Mouse (Mus musculus): ENCODE data around the gene Hoxd4. TPM values are rescaled to one million over a fixed set of nuclear protein-coding genes. Genes with fewer than 3 reads are reported as not detected.

Gene Hoxd4
- polyA plus RNA-seq, 1 experiment: not detected

DNA sequence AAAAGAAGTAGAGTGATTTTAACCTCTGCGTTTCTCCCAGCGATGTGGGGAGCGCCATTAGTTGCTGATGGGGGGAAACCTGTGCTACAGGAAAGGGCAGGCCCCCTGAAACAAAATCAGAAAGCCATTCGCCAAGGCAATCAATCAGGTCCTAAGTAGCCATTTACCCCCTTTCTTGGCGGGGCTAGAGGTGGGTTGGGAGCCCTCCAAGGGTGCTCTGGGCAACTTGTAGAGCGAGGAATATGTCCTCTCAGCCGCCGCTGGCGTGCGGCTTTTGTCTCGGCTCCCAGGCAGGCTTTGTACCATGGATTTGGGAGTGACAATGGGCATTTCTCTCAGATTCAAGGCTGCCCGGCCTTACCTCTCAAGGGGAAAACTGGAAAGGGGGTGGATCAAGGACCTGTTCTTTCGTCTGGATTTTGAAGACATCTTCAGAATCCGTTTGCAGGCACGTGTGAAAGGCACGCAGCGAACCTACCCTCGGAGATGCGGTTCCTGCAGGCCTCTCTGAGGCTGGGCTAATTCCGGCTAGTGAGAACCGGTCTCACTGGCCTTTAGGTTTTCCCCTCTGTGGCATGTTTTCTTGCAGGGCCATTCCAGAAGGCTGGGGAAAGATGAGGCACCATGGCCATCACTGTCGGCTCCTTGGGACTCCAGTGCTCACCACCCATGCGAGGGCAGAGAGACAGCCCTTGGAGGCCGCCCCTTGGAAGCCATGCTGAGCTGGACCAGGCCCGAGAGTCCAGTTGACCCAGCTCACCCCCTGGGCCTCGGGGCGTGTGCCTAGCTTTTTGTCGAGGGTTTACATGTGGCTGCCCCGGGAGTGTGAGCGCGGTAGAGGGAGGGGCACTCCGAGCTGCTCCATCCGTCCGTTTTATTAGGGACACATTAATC lies 15.0 kb upstream of the Hoxd4 start:
- H3K27me3 ChIP-seq (ENCODE audit: control insufficient read depth, insufficient read depth, insufficient read length): peaks cover 75% of the 10 kb centered on the region
- no peak overlapping the region for H3K4me2 ChIP-seq (ENCODE audit: low read depth)

DNA sequence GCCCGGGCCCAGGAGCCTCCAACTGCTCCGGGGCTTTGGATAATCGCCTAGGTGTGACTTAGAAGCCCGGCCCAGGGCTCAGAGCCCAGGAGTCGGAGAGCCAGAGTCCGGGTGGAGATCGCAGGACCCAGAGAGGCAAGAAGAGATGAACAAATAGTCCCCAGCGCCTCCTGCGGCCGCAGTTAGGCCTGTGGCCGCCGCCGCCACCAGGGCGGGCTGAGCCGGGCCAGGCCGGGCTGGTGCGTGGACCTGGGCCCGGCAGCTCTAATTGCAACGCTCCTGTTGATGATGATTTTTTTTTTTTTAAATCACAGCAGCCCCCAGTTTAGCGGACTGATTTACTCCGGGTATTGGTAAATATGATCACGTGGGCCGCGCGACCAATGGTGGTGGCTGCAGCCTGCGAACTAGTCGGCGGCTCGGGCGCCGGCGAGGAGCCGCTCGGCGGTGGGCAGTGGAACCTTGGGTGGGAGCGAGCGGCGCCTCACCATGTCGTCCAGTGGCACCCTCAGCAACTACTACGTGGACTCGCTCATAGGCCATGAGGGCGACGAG lies 14.1 kb upstream of the Hoxd4 start, which contains the start of gene Hoxd9:
Hoxd9 (plus strand) TSS at position 161 of the 555 bp plus-strand sequence.
- peaks cover 65% of the 10 kb centered on the region for H3K27me3 ChIP-seq (ENCODE audit: control insufficient read depth, insufficient read depth, insufficient read length)
- no peaks in the 10 kb centered on the region for H3K36me3 ChIP-seq (ENCODE audit: control insufficient read depth, insufficient read depth)
- H3ac ChIP-seq (ENCODE audit: control insufficient read depth, insufficient read length): no peak within 1 kb of the TSS
- H3K4me2 ChIP-seq (ENCODE audit: low read depth): no peak within 1 kb of the TSS
- H3K79me2 ChIP-seq (ENCODE audit: control insufficient read depth, insufficient read depth): no peaks in the 10 kb centered on the region
- TF ChIP-seq SRF (IDR thresholded peaks at IDR 0.05; ENCODE audit: control insufficient read depth, insufficient read length, low read depth): no peak
- no peak within 1 kb of the TSS for H3K4me3 ChIP-seq

More for the DNA sequence above, 15.0 kb upstream of the Hoxd4 start:
- TF ChIP-seq POLR2A (IDR thresholded peaks at IDR 0.05; ENCODE audit: insufficient read length, low read depth) (no peak), REST (IDR thresholded peaks at IDR 0.05; ENCODE audit: insufficient read depth, insufficient read length) (no peak), USF1 (IDR thresholded peaks at IDR 0.05; ENCODE audit: low read depth) (no peak), MYOD1 (IDR thresholded peaks at IDR 0.05; ENCODE audit: control insufficient read depth in 1 of 3, insufficient read length in 2 of 3, low read depth in 2 of 3) (no peak), CEBPB (IDR thresholded peaks at IDR 0.05; ENCODE audit: insufficient read depth, poor library complexity, severe bottlenecking) (no peak)
- no peak overlapping the region for H3ac ChIP-seq (ENCODE audit: control insufficient read depth, insufficient read length)
- H3K4me3 ChIP-seq: no peak overlapping the region
- H3K79me2 ChIP-seq (ENCODE audit: control insufficient read depth, insufficient read depth): no peaks in the 10 kb centered on the region
- no peaks in the 10 kb centered on the region for H3K36me3 ChIP-seq (ENCODE audit: control insufficient read depth, insufficient read depth)

DNA sequence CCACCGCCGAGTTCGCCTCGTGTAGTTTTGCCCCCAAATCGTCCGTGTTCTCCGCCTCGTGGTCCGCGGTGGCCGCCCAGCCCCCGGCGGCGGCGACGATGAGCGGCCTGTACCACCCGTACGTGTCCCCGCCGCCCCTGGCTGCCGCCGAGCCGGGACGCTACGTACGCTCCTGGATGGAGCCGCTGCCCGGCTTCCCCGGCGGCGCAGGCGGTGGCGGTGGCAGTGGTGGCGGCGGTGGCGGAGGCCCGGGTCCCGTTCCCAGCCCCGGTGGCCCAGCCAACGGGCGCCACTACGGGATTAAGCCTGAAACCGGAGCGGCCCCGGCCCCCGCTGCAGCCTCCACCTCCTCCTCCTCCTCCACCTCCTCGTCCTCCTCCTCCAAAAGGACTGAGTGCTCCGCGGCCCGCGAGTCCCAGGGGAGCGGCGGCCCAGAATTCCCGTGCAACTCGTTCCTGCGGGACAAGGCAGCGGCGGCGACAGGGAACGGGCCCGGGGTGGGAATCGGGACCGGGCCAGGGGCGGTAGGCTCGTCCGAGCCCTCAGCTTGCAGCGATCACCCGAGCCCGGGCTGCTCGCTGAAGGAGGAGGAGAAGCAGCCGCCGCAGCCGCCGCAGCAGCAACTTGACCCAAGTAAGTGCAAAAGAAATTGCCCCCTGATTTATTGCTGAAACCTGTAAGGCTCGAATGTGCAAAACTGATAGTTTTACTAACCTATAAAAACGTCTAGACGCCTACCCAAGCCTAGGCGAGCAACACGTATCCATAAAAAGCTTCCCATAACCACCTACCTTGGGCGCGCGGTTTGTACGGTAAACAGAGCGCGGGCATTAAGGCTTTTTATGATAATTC lies 13.3 kb upstream of the Hoxd4 start:
- Histone ChIP-seq H3K27me3 (ENCODE audit: control insufficient read depth, insufficient read depth, insufficient read length) (peaks cover 58% of the 10 kb centered on the region), H3K4me2 (ENCODE audit: low read depth) (no peak overlapping the region), H3K79me2 (ENCODE audit: control insufficient read depth, insufficient read depth) (no peaks in the 10 kb centered on the region), H3ac (ENCODE audit: control insufficient read depth, insufficient read length) (no peak overlapping the region), H3K36me3 (ENCODE audit: control insufficient read depth, insufficient read depth) (no peaks in the 10 kb centered on the region), H3K4me3 (no peak overlapping the region)
- TF ChIP-seq POLR2AphosphoS2 (IDR thresholded peaks at IDR 0.05; ENCODE audit: insufficient read length, low read depth) (no peak), MYOG (IDR thresholded peaks at IDR 0.05; ENCODE audit: control insufficient read depth in 1 of 3, insufficient read depth in 1 of 3, insufficient read length in 2 of 3, low read depth in 2 of 3) (no peak), MYOD1 (IDR thresholded peaks at IDR 0.05; ENCODE audit: control insufficient read depth in 1 of 3, insufficient read length in 2 of 3, low read depth in 2 of 3) (no peak), MAX (IDR thresholded peaks at IDR 0.05; ENCODE audit: low read depth) (no peak), TCF3 (IDR thresholded peaks at IDR 0.05; ENCODE audit: insufficient read length, low read depth) (no peak), POLR2A (IDR thresholded peaks at IDR 0.05; ENCODE audit: insufficient read length, low read depth) (no peak)

DNA sequence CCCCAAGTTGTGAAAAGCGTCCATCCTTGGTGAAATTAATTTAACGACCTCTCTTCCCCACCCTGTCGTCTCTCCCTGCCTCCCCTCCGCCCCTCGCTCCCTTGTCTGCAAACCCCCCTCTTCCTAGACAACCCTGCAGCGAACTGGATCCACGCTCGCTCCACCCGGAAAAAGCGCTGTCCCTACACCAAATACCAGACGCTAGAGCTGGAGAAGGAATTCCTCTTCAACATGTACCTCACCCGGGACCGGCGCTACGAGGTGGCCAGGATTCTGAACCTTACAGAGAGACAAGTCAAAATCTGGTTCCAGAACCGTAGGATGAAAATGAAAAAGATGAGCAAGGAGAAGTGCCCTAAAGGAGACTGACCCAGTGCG lies 12.7 kb upstream of the Hoxd4 start:
- TF ChIP-seq POLR2A (IDR thresholded peaks at IDR 0.05; ENCODE audit: insufficient read length, low read depth): no peak
- TF ChIP-seq CEBPB (IDR thresholded peaks at IDR 0.05; ENCODE audit: insufficient read depth, poor library complexity, severe bottlenecking): no peak
- TF ChIP-seq REST (IDR thresholded peaks at IDR 0.05; ENCODE audit: insufficient read depth, insufficient read length): no peak
- TF ChIP-seq E2F4 (IDR thresholded peaks at IDR 0.05; ENCODE audit: insufficient read depth): no peak
- no peak overlapping the region for H3K4me3 ChIP-seq
- H3K4me2 ChIP-seq (ENCODE audit: low read depth): no peak overlapping the region
- no peaks in the 10 kb centered on the region for H3K36me3 ChIP-seq (ENCODE audit: control insufficient read depth, insufficient read depth)
- no peaks in the 10 kb centered on the region for H3K79me2 ChIP-seq (ENCODE audit: control insufficient read depth, insufficient read depth)
- H3K27me3 ChIP-seq (ENCODE audit: control insufficient read depth, insufficient read depth, insufficient read length): peaks cover 58% of the 10 kb centered on the region
- H3ac ChIP-seq (ENCODE audit: control insufficient read depth, insufficient read length): no peak overlapping the region

DNA sequence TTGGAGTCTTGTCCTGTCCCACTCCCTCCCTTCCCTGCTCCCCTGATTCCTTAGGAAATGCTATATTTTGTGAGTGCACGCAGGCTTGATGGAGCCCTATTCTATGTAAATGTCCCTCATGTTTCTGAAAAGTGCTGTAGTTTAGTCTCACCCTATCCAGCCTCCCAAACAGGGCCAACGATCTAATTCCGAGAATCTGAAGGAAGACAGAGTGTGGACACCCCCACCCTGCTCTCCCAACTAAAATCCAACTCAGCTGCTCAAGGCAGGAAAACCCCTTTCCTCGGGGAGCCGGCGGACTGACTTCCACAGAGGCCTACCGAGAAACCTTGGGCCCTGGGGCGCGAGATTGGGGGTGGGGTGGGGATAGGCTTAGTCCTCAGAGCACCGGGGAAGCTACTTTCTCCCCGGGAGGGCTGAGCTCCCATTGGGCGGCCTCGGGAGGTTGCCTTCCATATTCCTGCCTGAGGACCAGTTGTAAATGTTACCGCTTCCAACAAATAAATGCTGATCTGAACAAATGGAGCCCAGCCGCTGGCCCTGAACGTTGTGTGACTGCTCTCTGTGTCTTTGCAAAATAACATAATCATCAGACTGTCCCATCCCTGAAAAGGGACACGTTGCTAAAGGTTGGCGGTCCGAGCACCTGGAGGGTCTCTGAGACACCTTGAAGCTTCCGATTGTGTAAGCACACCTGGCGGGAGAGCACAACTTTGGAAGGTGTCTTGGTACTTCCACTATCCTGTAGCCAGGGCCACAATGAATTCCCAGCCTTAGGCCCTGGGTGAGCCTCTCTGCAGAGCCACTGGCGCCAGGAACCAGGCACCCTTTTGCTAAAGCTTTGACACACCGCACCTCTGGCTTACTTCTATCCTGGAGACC lies 11.8 kb upstream of the Hoxd4 start:
- peaks cover 63% of the 10 kb centered on the region for H3K27me3 ChIP-seq (ENCODE audit: control insufficient read depth, insufficient read depth, insufficient read length)
- no peak overlapping the region for H3K4me3 ChIP-seq
- no peaks in the 10 kb centered on the region for H3K79me2 ChIP-seq (ENCODE audit: control insufficient read depth, insufficient read depth)
- H3K4me2 ChIP-seq (ENCODE audit: low read depth): no peak overlapping the region
- H3K36me3 ChIP-seq (ENCODE audit: control insufficient read depth, insufficient read depth): no peaks in the 10 kb centered on the region
- H3ac ChIP-seq (ENCODE audit: control insufficient read depth, insufficient read length): no peak overlapping the region
- TF ChIP-seq SRF (IDR thresholded peaks at IDR 0.05; ENCODE audit: control insufficient read depth, insufficient read length, low read depth) (no peak), MYOG (IDR thresholded peaks at IDR 0.05; ENCODE audit: control insufficient read depth in 1 of 3, insufficient read depth in 1 of 3, insufficient read length in 2 of 3, low read depth in 2 of 3) (no peak), USF1 (IDR thresholded peaks at IDR 0.05; ENCODE audit: low read depth) (no peak), POLR2A (IDR thresholded peaks at IDR 0.05; ENCODE audit: insufficient read length, low read depth) (no peak), POLR2AphosphoS2 (IDR thresholded peaks at IDR 0.05; ENCODE audit: insufficient read length, low read depth) (no peak), REST (IDR thresholded peaks at IDR 0.05; ENCODE audit: insufficient read depth, insufficient read length) (no peak), E2F4 (IDR thresholded peaks at IDR 0.05; ENCODE audit: insufficient read depth) (no peak), TCF12 (IDR thresholded peaks at IDR 0.05; ENCODE audit: insufficient read depth, poor library complexity, severe bottlenecking) (no peak), MYOD1 (IDR thresholded peaks at IDR 0.05; ENCODE audit: control insufficient read depth in 1 of 3, insufficient read length in 2 of 3, low read depth in 2 of 3) (no peak), MAX (IDR thresholded peaks at IDR 0.05; ENCODE audit: low read depth) (no peak), CEBPB (IDR thresholded peaks at IDR 0.05; ENCODE audit: insufficient read depth, poor library complexity, severe bottlenecking) (no peak), TCF3 (IDR thresholded peaks at IDR 0.05; ENCODE audit: insufficient read length, low read depth) (no peak)

Measured in myocyte (in vitro differentiated cells).